Mouse (Mus musculus): Measurements from ENCODE around the gene Rpl18. TPM values are rescaled to one million over a fixed set of nuclear protein-coding genes. Genes with fewer than 3 reads are reported as not detected.

Rpl18 gene
- polyA plus RNA-seq, 1 experiment: 749 TPM

- no peak for DNase-seq (ENCODE audit: low read depth)
- TF ChIP-seq POLR2A (IDR thresholded peaks at IDR 0.05; ENCODE audit: borderline replicate concordance, extremely low read depth, insufficient read depth, insufficient read length, poor library complexity, severe bottlenecking) (no peak), CTCF (IDR thresholded peaks at IDR 0.05; ENCODE audit: borderline replicate concordance, extremely low read depth, insufficient read depth, insufficient read length) (no peak)
Measured at GRCm38 (mm10) chr7:45766764-45767163, 51.5 kb downstream of the Rpl18 start.

GRCm38 (mm10) chr7:45767500-45767899, 52.2 kb downstream of the Rpl18 start:
- TF ChIP-seq CTCF (IDR thresholded peaks at IDR 0.05; ENCODE audit: borderline replicate concordance, extremely low read depth, insufficient read depth, insufficient read length) (no peak), POLR2A (IDR thresholded peaks at IDR 0.05; ENCODE audit: borderline replicate concordance, extremely low read depth, insufficient read depth, insufficient read length, poor library complexity, severe bottlenecking) (no peak)
- no peak for DNase-seq (ENCODE audit: low read depth)

Other genes starting within 250 kb of the Rpl18 start
- 168 and 237 TPM in 2 replicates for gene Bax, start 248.6 kb upstream of the Rpl18 start, polyA plus RNA-seq (2012; rRNA removed)
- gene Tulp2, start 233.6 kb upstream of the Rpl18 start, polyA plus RNA-seq (2012; rRNA removed): 0.11 and 0.18 TPM in 2 replicates
- gene Gm45808, start 228.6 kb upstream of the Rpl18 start, polyA plus RNA-seq (2012; rRNA removed): 0.30 TPM in 1 of 2 replicates, not detected in the other
- 2.0 and 2.8 TPM in 2 replicates for gene Dhdh, start 226.7 kb upstream of the Rpl18 start, polyA plus RNA-seq (2012; rRNA removed)
- 92.0 and 111 TPM in 2 replicates for gene Nucb1, start 205.1 kb upstream of the Rpl18 start, polyA plus RNA-seq (2012; rRNA removed)
- gene Ppp1r15a, start 189.2 kb upstream of the Rpl18 start, polyA plus RNA-seq (2012; rRNA removed): 13.5 and 14.5 TPM in 2 replicates
- gene Plekha4, start 189.1 kb upstream of the Rpl18 start, polyA plus RNA-seq (2012; rRNA removed): 1.7 and 3.6 TPM in 2 replicates
- gene Hsd17b14, start 160.6 kb upstream of the Rpl18 start, polyA plus RNA-seq (2012; rRNA removed): 0.25 and 0.44 TPM in 2 replicates
- 29.5 and 40.2 TPM in 2 replicates for gene Bcat2, start 145.3 kb upstream of the Rpl18 start, polyA plus RNA-seq (2012; rRNA removed)
- 0.13 TPM in 1 of 2 replicates, not detected in the other for gene Fgf21, start 100.0 kb upstream of the Rpl18 start, polyA plus RNA-seq (2012; rRNA removed)
- 0.06 and 0.14 TPM in 2 replicates for gene Fut1, start 98.2 kb upstream of the Rpl18 start, polyA plus RNA-seq (2012; rRNA removed)
- gene Izumo1, start 93.6 kb upstream of the Rpl18 start, polyA plus RNA-seq (2012; rRNA removed): 0.13 and 0.16 TPM in 2 replicates
- gene Rasip1, start 88.0 kb upstream of the Rpl18 start, polyA plus RNA-seq (2012; rRNA removed): 11.6 and 17.6 TPM in 2 replicates
- 3.2 and 4.0 TPM in 2 replicates for gene Mamstr, start 75.5 kb upstream of the Rpl18 start, polyA plus RNA-seq (2012; rRNA removed)
- 0.10 and 0.16 TPM in 2 replicates for gene Fut2, start 49.1 kb upstream of the Rpl18 start, polyA plus RNA-seq (2012; rRNA removed)
- gene Ntn5, start 31.4 kb upstream of the Rpl18 start, polyA plus RNA-seq (2012; rRNA removed): 0.64 and 2.1 TPM in 2 replicates
- 0.66 and 1.1 TPM in 2 replicates for gene Sec1, start 21.1 kb upstream of the Rpl18 start, polyA plus RNA-seq (2012; rRNA removed)
- 81.4 and 108 TPM in 2 replicates for gene Car11, start 15.6 kb upstream of the Rpl18 start, polyA plus RNA-seq (2012; rRNA removed)
- gene Dbp, start 10.4 kb upstream of the Rpl18 start, polyA plus RNA-seq (2012; rRNA removed): 7.6 and 8.4 TPM in 2 replicates
- gene Sphk2, start 2.5 kb downstream of the Rpl18 start, polyA plus RNA-seq (2012; rRNA removed): 33.0 and 39.8 TPM in 2 replicates
- 0.68 and 0.83 TPM in 2 replicates for gene Fam83e, start 5.8 kb downstream of the Rpl18 start, polyA plus RNA-seq (2012; rRNA removed)
- gene Spaca4, start 10.4 kb downstream of the Rpl18 start, polyA plus RNA-seq (2012; rRNA removed): not detected in 2 replicates
- 328 and 336 TPM in 2 replicates for gene Lmtk3, start 68.3 kb downstream of the Rpl18 start, polyA plus RNA-seq (2012; rRNA removed)
- gene Sult2b1, start 69.2 kb downstream of the Rpl18 start, polyA plus RNA-seq (2012; rRNA removed): 2.0 and 2.3 TPM in 2 replicates
- gene Cyth2, start 99.1 kb downstream of the Rpl18 start, polyA plus RNA-seq (2012; rRNA removed): 246 and 277 TPM in 2 replicates
- gene Kcnj14, start 109.3 kb downstream of the Rpl18 start, polyA plus RNA-seq (2012; rRNA removed): 1.3 and 1.9 TPM in 2 replicates
- 23.4 and 25.5 TPM in 2 replicates for gene Grwd1, start 115.5 kb downstream of the Rpl18 start, polyA plus RNA-seq (2012; rRNA removed)
- 197 and 238 TPM in 2 replicates for gene Kdelr1, start 157.3 kb downstream of the Rpl18 start, polyA plus RNA-seq (2012; rRNA removed)
- gene Grin2d, start 162.9 kb downstream of the Rpl18 start, polyA plus RNA-seq (2012; rRNA removed): 13.2 and 31.1 TPM in 2 replicates
- 0.30 and 0.41 TPM in 2 replicates for gene Syngr4, start 181.3 kb downstream of the Rpl18 start, polyA plus RNA-seq (2012; rRNA removed)
- 19.1 and 23.3 TPM in 2 replicates for gene Tmem143, start 181.5 kb downstream of the Rpl18 start, polyA plus RNA-seq (2012; rRNA removed)
- gene Emp3, start 205.9 kb downstream of the Rpl18 start, polyA plus RNA-seq (2012; rRNA removed): 27.7 and 27.8 TPM in 2 replicates
- 5.8 and 7.6 TPM in 2 replicates for gene Ccdc114, start 208.6 kb downstream of the Rpl18 start, polyA plus RNA-seq (2012; rRNA removed)

Data from brain, embryonic 14.5 days (tissue).